In genomic region chr7:114322531-114323441, GRCm38 (mm10) we compare ENCODE assay signal across 9 mouse cellular contexts. TPM values are rescaled to one million over a fixed set of nuclear protein-coding genes. Genes with fewer than 3 reads are reported as not detected.
DNase-seq lines count a peak whose midpoint lies in the region; ATAC-seq and TF ChIP-seq lines count a peak whose summit lies in the region.
"Had no signal": no experiment of that assay in that cellular context is flagged by ENCODE, and none has a peak within 500 bp of the region (broad histone marks: within the 10 kb centered on the region; RNA-seq: fewer than 3 reads in every experiment).

No protein-coding gene starts in this region.

- H3K9me3 ChIP-seq in hindbrain, embryonic 12.5 days (replicated peaks) = no peaks in the 10 kb centered on the region

- H3K4me1 ChIP-seq in hindbrain, embryonic 12.5 days = no peaks in the 10 kb centered on the region

- DNase-seq in gastrocnemius, postnatal 25 days = peak; percentile 26
- no peak for DNase-seq in gastrocnemius, postnatal 10 days
- DNase-seq in brain, embryonic 14.5 days (ENCODE audit: low read depth) = peak; percentile 36
- peak; percentile 57 to 75 for DNase-seq in kidney, adult 8-10 months
- DNase-seq in lung, postnatal 10 days = peak; percentile 45
- DNase-seq in right cerebral cortex, postnatal 4 days = no peak

- ATAC-seq in hindbrain, embryonic 12.5 days (ENCODE audit: low FRiP score) = no peak
- no peak for ATAC-seq in monocyte, adult 5-6 weeks (replicated peaks; ENCODE audit: insufficient number of reproducible peaks, low FRiP score, low TSS enrichment, poor library complexity, severe bottlenecking)

- H3K4me3 ChIP-seq in hindbrain, embryonic 12.5 days = no peak overlapping the region
- H3K4me3 ChIP-seq: myocyte had no signal

- no peak for TF ChIP-seq POLR2A in brain, embryonic 14.5 days (IDR thresholded peaks at IDR 0.05; ENCODE audit: borderline replicate concordance, extremely low read depth, insufficient read depth, insufficient read length, poor library complexity, severe bottlenecking)

- no peak overlapping the region for H3K9ac ChIP-seq in hindbrain, embryonic 12.5 days

- H3K4me2 ChIP-seq in hindbrain, embryonic 12.5 days (replicated peaks) = no peak overlapping the region

- no peaks in the 10 kb centered on the region for H3K36me3 ChIP-seq in hindbrain, embryonic 12.5 days

- 66% methylated on average over 9 of the region's 9 CpGs for WGBS in hindbrain, embryonic 12.5 days

- no peak for TF ChIP-seq CTCF in brain, embryonic 14.5 days (IDR thresholded peaks at IDR 0.05; ENCODE audit: borderline replicate concordance, extremely low read depth, insufficient read depth, insufficient read length)

- no peaks in the 10 kb centered on the region for H3K27me3 ChIP-seq in hindbrain, embryonic 12.5 days

- no peak overlapping the region for H3K27ac ChIP-seq in hindbrain, embryonic 12.5 days

RNA-seq across cellular contexts. Expression of gene Psma1, which starts 46.9 kb away (rescaled TPM):
- 10 to 100 TPM; 90.6 to 99.7 TPM for total RNA-seq in gastrocnemius, postnatal 25 days (2021)
- 100 to 1,000 TPM; 108 to 114 TPM for total RNA-seq in gastrocnemius, postnatal 10 days (2021)
- 199 and 258 TPM in 2 replicates for polyA plus RNA-seq in brain, embryonic 14.5 days (2012; rRNA removed)
- polyA plus RNA-seq in hindbrain, embryonic 12.5 days (2016; fragmentation: Nextera tagmentation; extraction: Ambion mirVana) = 334 and 360 TPM in 2 replicates
- total RNA-seq in monocyte, adult 5-6 weeks (2017) = 200 to 257 TPM (median 216 TPM) in 3 replicates

Comparison
In these comparisons a context has a peak if more than half of its experiments do, and no peak if none do; other contexts are left out.
1. DNase-seq: peak in gastrocnemius, postnatal 25 days (single experiment), brain, embryonic 14.5 days (single experiment), kidney, adult 8-10 months (2 of 2) and lung, postnatal 10 days (single experiment); none in gastrocnemius, postnatal 10 days (single experiment) and right cerebral cortex, postnatal 4 days (single experiment).